Mouse (Mus musculus) G1E (cell line): ENCODE data around the gene Cdh24.

Experiments used
- CTCF ChIP-seq: IDR thresholded peaks from 2 replicates; pipeline ENCODE4 v1.5.1; 2012; ENCODE audit warnings: low read depth, low read length, inconsistent platforms, mixed read lengths
- GATA1 ChIP-seq: IDR thresholded peaks from 2 replicates; pipeline ENCODE4 v1.6.1; 2012; ENCODE audit warnings: borderline replicate concordance, low read length, inconsistent platforms, mixed read lengths
- GATA2 ChIP-seq: IDR thresholded peaks from 2 replicates; pipeline ENCODE4 v1.6.1; 2012; ENCODE audit warnings: low read depth, low read length, inconsistent platforms, borderline replicate concordance
- POLR2AphosphoS5 ChIP-seq: IDR thresholded peaks from 2 replicates; pipeline ENCODE4 v1.6.1; 2012; ENCODE audit warnings: low read depth, low read length, inconsistent platforms; ENCODE audit not compliant: insufficient replicate concordance
- TAL1 ChIP-seq: conservative IDR thresholded peaks from 2 replicates; pipeline ENCODE4 v1.6.1; 2012; ENCODE audit warnings: low read depth, low read length, inconsistent platforms, mixed read lengths

- no peak for TF ChIP-seq GATA1
- no peak for TF ChIP-seq CTCF
- no peak for TF ChIP-seq GATA2
- TF ChIP-seq TAL1 = no peak
- TF ChIP-seq POLR2AphosphoS5 = no peak
These were observed 23.2 kb downstream of the Cdh24 start, which contains the start of gene Psmb5 for GRCm38 (mm10) chr14:54617897-54618365.
